Mouse (Mus musculus): ENCODE results near the gene Tmem54.

DNA sequence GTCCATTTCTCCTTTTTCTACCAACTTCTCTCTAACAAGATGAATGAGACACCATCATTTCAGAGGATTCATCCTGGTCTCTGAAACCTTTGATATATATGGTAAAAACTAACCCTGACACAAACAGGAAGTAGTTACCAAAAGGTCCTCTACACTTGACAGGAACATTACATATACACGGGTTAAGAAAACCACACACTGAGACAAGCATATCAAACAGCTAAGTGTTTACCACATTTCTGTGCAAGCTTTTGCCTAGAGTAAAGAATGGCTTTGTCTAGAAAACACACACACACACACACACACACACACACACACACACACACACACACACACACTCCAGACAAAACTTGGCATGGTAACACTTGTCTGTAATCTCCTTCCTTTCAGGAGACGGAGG lies 41.0 kb downstream of the Tmem54 start:
- no peak for TF ChIP-seq CTCF (conservative IDR thresholded peaks at IDR 0.05; ENCODE audit: low read length)
- TF ChIP-seq NANOG (IDR thresholded peaks at IDR 0.05; ENCODE audit: borderline replicate concordance, low read length): no peak

Data from E14TG2a.4 (cell line).